Mouse (Mus musculus) urinary bladder, postnatal 25 days (tissue): ENCODE data around the gene Rab15.
"Not testable (repeated sequence)": the region's sequence is repeated elsewhere in the genome, so short reads cannot be mapped to it uniquely, and the experiment has no call there.

Experiments
- DNase-seq: peaks from one replicate; pipeline ENCODE4 v3.0.0; 2022; ENCODE audit warnings: low spot score

Rab15 gene

GRCm38 (mm10) chr12:76818908-76819307 is 3.8 kb downstream of the Rab15 start:
- no peak for DNase-seq

GRCm38 (mm10) chr12:76818120-76818519 is 4.6 kb downstream of the Rab15 start:
- DNase-seq = peak; percentile 43

- no peak for DNase-seq
These were observed 5.5 kb downstream of the Rab15 start for GRCm38 (mm10) chr12:76817176-76817575.

GRCm38 (mm10) chr12:76816720-76817119 is 6.0 kb downstream of the Rab15 start:
- DNase-seq = no peak

- no peak for DNase-seq
These were observed 8.6 kb downstream of the Rab15 start for GRCm38 (mm10) chr12:76814120-76814519.

GRCm38 (mm10) chr12:76813543-76813942 is 9.2 kb downstream of the Rab15 start:
- DNase-seq = no peak

GRCm38 (mm10) chr12:76811006-76811405 is 11.7 kb downstream of the Rab15 start:
- no peak for DNase-seq

- no peak for DNase-seq
These were observed 12.2 kb downstream of the Rab15 start for GRCm38 (mm10) chr12:76810491-76810890.

GRCm38 (mm10) chr12:76807796-76808195 is 14.9 kb downstream of the Rab15 start:
- DNase-seq = no peak

GRCm38 (mm10) chr12:76805056-76805811 is 17.5 kb downstream of the Rab15 start:
- DNase-seq = no peak

- no peak for DNase-seq
These were observed 18.9 kb downstream of the Rab15 start for GRCm38 (mm10) chr12:76803700-76804252.

GRCm38 (mm10) chr12:76803028-76803427 is 19.7 kb downstream of the Rab15 start:
- DNase-seq = no peak

GRCm38 (mm10) chr12:76798008-76798720 is 24.5 kb downstream of the Rab15 start:
- no peak for DNase-seq

- no peak for DNase-seq
These were observed 25.7 kb downstream of the Rab15 start for GRCm38 (mm10) chr12:76796938-76797539.

- DNase-seq = no peak
These were observed 27.4 kb downstream of the Rab15 start, which contains the start of gene Gpx2 for GRCm38 (mm10) chr12:76795350-76795749. Gene Gpx2, minus strand, starts transcription at chr12:76795554.

GRCm38 (mm10) chr12:76792540-76792939 is 30.2 kb downstream of the Rab15 start:
- not testable (repeated sequence) for DNase-seq

- DNase-seq = no peak
These were observed 32.1 kb downstream of the Rab15 start for GRCm38 (mm10) chr12:76790446-76791084.

GRCm38 (mm10) chr12:76784056-76784619 is 38.6 kb downstream of the Rab15 start:
- DNase-seq = no peak

- no peak for DNase-seq
These were observed 41.9 kb downstream of the Rab15 start for GRCm38 (mm10) chr12:76780639-76781468.

GRCm38 (mm10) chr12:76779951-76780350 is 42.8 kb downstream of the Rab15 start:
- DNase-seq = no peak
